Mouse (Mus musculus) forebrain, embryonic 16.5 days (tissue): Measurements from ENCODE around the gene Rusc1. TPM values are rescaled to one million over a fixed set of nuclear protein-coding genes. Genes with fewer than 3 reads are reported as not detected.
A peak's percentile ranks its signal among the peaks of the same experiment; 100 is the strongest.

Source experiments
- ATAC-seq: fragments of 200-750 bp; cut with Nextera tagmentation; 2 replicates; pipeline ENCODE4 v1.8.0; 2017; ENCODE audit warnings: mild to moderate bottlenecking, moderate library complexity
- H3K27ac ChIP-seq: fragments of 300-500 bp; sonication (generic); 2 replicates; pipeline ENCODE4 v1.5.1; 2014; ENCODE audit warnings: low read length, control low read depth
- H3K27me3 ChIP-seq: fragments of 300-500 bp; sonication (generic); replicated peaks from 2 replicates; pipeline ENCODE4 v1.6.1; 2014; ENCODE audit warnings: low read length; ENCODE audit not compliant: control insufficient read depth, insufficient read depth
- H3K36me3 ChIP-seq: fragments of 300-500 bp; sonication (generic); 2 replicates; pipeline ENCODE4 v1.6.1; 2014; ENCODE audit not compliant: control insufficient read depth, insufficient read depth
- H3K4me1 ChIP-seq: fragments of 300-500 bp; sonication (generic); replicated peaks from 2 replicates; pipeline ENCODE4 v1.6.1; 2014; ENCODE audit warnings: low read length; ENCODE audit not compliant: control insufficient read depth, insufficient read depth
- H3K4me2 ChIP-seq: fragments of 300-500 bp; sonication (generic); 2 replicates; pipeline ENCODE4 v1.6.1; 2014; ENCODE audit warnings: mild to moderate bottlenecking, low read length, control low read depth
- H3K4me3 ChIP-seq: fragments of 300-500 bp; sonication (generic); replicated peaks from 2 replicates; pipeline ENCODE4 v1.5.1; 2014; ENCODE audit warnings: mild to moderate bottlenecking, low read length, control low read depth
- H3K9ac ChIP-seq: fragments of 300-500 bp; sonication (generic); replicated peaks from 2 replicates; pipeline ENCODE4 v1.6.1; 2014; ENCODE audit warnings: low read depth, low read length, control low read depth
- H3K9me3 ChIP-seq: fragments of 300-500 bp; sonication (generic); 2 replicates; pipeline ENCODE4 v1.6.1; 2016; ENCODE audit warnings: low read length; ENCODE audit not compliant: control insufficient read depth
- WGBS: fragments of 180-500 bp; shearing (Covaris S2); extraction: QIAGEN DNeasy Blood & Tissue Kit; methylation state at CpG from one replicate; pipeline ENCODE4 v1.1.7; 2014; 5-methylcytosine and 5-hydroxymethylcytosine counted together
- polyA plus RNA-seq: library from polyadenylated mRNA; unstranded; fragments of >200 nt; fragmentation: Nextera tagmentation; extraction: Ambion mirVana; gene quantifications from 2 replicates; pipeline ENCODE4 v1.2.1, GENCODE M21; 2015

Gene Rusc1
- polyA plus RNA-seq, 1 experiment from 2014 or later: 76.8 TPM

DNA sequence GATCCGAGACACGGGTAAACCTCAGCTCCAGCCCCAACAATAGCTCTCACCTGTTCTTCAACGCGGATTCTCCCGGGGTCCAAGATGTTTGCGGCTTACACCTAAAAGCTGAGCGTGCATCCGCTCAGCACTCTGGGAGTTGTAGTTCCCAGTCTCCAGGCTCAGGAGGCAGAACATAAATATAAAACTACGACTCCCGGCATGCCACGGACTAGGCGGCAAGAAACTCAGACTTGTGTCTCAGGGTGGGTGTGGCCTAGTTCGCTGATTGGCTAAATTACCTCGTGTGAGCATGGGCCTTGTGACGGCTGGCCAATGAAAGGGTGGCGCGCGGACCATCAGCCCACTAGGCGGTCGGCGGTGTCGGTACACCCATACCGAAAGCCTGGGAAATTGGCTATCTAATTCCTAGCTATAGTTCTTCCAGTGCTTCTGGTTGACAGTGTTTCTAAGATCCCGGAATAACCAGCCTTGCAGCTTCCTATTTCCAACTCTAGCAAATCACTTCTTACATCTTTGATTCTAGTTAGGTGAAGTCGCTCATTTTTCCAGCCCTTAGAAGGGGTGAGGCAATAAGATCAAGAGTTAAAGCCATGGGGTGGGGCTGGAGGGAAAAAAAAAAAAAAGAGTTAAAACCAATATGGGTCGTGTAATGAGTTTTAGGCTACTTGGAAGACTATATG lies 8.8 kb upstream of the Rusc1 start, which contains the start of gene Fdps:
Fdps (minus strand) TSS at position 148 of the 683 bp plus-strand sequence.
- Histone ChIP-seq H3K4me1 (peaks cover 22% of the 10 kb centered on the region), H3K27me3 (no peaks in the 10 kb centered on the region), H3K9ac (peak within 1 kb of the TSS; percentile 64), H3K4me3 (peak within 1 kb of the TSS; percentile 70), H3K4me2 (peak within 1 kb of the TSS; percentile 85), H3K9me3 (no peaks in the 10 kb centered on the region), H3K27ac (peak within 1 kb of the TSS; percentile 80), H3K36me3 (peaks cover 6% of the 10 kb centered on the region; the same call in 1 of the 2 replicates)
- WGBS: 0% methylated on average over 26 of the region's 26 CpGs
- ATAC-seq: peak; percentile 99

DNA sequence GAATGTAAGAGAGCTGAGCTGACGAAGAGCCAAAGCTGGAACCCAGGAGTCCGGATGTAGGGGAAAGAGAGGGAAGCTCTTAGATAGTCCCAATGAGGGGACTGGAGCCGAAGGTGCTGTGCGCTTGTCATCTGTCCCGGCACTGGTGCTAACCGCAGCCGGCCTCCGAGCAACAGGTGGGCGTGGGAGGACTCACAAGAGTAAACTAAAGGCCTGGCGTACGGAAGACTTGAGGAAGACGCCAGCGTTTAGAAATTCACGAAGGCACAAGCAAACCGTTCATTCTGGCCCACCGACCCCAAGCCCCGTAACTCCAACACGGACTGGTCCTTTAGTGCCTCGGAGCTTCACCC lies 8.3 kb upstream of the Rusc1 start:
- no peaks in the 10 kb centered on the region for H3K27me3 ChIP-seq
- WGBS: 0% methylated on average over 19 of the region's 19 CpGs
- peaks cover 8% of the 10 kb centered on the region for H3K36me3 ChIP-seq
- peak overlapping the region; percentile 85 for H3K4me2 ChIP-seq
- ATAC-seq: peak; percentile 19
- peak overlapping the region; percentile 70 for H3K4me3 ChIP-seq
- peaks cover 22% of the 10 kb centered on the region for H3K4me1 ChIP-seq
- no peaks in the 10 kb centered on the region for H3K9me3 ChIP-seq
- peak overlapping the region; percentile 56; the same call in 1 of the 2 replicates for H3K27ac ChIP-seq
- peak overlapping the region; percentile 64 for H3K9ac ChIP-seq

DNA sequence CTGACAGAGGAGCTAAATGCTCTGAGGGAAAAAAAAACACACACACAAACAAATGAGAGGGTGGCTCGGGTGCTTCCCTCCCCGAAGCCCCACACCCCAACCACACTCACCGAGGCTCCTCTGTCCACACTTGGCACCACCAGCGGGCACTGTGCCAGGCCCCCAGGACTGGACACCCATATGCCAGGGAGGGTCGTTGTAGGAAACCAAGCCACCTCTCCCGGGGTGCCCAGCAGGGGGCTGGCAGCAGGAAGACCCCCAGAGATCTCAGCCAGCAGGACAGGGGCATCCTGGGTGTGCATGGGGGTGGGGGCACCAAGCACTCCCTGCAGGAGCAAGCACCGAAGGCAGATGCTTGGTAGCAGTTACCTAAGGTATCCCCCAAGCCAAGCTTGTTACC lies 7.7 kb upstream of the Rusc1 start, which contains the start of gene Gm43738:
Gm43738 (minus strand) TSS at position 289 of the 400 bp plus-strand sequence.
- Histone ChIP-seq H3K27me3 (no peaks in the 10 kb centered on the region), H3K4me1 (peaks cover 22% of the 10 kb centered on the region), H3K36me3 (peaks cover 11% of the 10 kb centered on the region), H3K4me3 (peak within 1 kb of the TSS; percentile 70), H3K27ac (peak within 1 kb of the TSS; percentile 56; the same call in 1 of the 2 replicates), H3K4me2 (peak within 1 kb of the TSS; percentile 85), H3K9ac (peak within 1 kb of the TSS; percentile 64), H3K9me3 (no peaks in the 10 kb centered on the region)
- no peak for ATAC-seq
- 15% methylated on average over 7 of the region's 7 CpGs for WGBS

DNA sequence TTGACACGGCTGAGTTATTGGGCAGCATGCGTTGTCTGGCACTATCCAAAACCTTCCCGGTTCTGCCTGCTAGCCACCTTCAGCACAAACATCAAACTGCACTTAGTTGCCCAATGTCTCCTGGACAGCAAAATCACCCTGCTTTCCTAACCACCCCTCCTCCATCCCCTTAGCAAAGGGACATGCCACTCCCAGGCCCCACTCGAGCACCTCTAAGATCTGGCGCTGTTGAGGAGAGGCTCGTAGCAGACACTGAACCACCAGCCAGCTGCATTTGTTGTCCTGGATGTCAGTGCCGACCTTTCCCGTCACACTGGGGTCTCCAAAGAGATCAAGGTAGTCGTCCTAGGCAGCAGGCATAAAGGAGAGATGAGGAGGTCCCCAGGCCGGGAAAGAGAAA lies 910 bp upstream of the Rusc1 start:
- H3K9me3 ChIP-seq: no peaks in the 10 kb centered on the region
- peaks cover 14% of the 10 kb centered on the region for H3K36me3 ChIP-seq
- no peak for ATAC-seq
- H3K4me1 ChIP-seq: peaks cover 19% of the 10 kb centered on the region
- H3K27me3 ChIP-seq: no peaks in the 10 kb centered on the region
- no peak overlapping the region for H3K4me2 ChIP-seq
- no peak overlapping the region for H3K9ac ChIP-seq
- H3K4me3 ChIP-seq: no peak overlapping the region
- WGBS: 86% methylated on average over 10 of the region's 10 CpGs
- H3K27ac ChIP-seq: no peak overlapping the region

DNA sequence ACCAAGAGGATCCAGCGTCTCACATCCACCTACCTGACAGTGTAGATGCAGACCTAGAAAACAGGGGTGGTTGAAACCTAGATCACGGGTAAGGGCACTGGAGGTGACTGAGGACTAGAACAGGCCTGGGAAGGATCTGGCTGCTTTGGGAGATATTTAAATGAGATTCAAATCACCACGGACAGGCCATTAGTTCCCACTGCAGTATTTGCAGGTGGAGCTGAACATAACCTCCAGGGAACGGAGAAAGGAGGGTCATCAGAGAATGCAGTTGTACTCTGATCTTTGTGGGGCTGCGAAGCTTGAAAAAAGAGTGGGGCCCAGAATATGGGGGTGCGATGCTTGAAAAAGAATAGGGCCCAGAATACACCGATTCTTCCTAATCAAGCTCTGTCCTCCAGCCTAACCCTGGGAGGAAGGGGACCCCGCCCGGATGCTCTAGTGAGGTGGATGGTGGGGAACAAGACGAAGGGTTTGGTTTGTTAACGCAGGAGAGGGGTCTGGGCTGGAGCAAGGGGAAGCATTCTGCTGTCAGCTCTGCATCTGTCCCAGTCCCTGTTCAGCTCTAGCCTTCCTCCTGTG lies 511 bp downstream of the Rusc1 start:
- 22% methylated on average over 11 of the region's 11 CpGs for WGBS
- peak overlapping the region; percentile 97 for H3K4me2 ChIP-seq
- peak overlapping the region; percentile 74 for H3K27ac ChIP-seq
- no peaks in the 10 kb centered on the region for H3K27me3 ChIP-seq
- H3K9me3 ChIP-seq: no peaks in the 10 kb centered on the region
- peaks cover 22% of the 10 kb centered on the region for H3K4me1 ChIP-seq
- peak overlapping the region; percentile 62 for H3K4me3 ChIP-seq
- peak; percentile 19 for ATAC-seq
- peak overlapping the region; percentile 71 for H3K9ac ChIP-seq
- H3K36me3 ChIP-seq: peaks cover 10% of the 10 kb centered on the region

DNA sequence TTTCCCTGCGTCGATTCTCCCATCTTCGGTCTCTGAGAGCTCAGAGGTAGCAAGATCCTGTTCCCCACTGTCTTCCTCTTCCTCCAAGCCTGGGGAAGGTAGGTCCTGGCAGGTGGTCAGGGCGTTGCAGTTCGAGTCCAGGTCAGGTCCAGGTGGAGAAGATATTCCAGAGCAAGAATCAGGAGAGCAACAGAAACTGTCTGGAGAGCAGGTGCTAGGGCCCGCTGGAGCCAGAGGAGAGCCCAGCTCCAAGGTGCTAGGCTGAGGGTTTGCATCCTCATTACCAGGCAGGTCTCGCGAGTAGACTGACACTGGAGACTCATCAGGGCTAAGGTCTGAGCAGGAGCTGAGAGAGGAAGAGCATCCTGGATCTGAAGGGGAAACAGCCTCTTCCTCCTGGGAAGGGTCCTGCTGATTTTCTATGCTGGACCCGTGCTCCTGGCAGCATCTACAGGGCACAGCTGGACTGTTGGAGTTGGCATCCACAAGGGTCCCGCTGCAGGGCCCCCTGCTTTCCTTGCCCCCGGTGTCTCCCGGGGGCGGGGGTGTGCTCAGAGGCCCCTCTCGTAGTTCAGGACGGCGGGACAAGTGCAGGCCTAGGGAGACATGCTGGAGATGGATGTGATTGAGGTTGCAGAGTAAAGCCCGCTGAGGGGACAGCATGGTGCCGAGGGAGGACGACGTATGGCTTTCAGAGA lies 1.2 kb downstream of the Rusc1 start:
- Histone ChIP-seq H3K9me3 (no peaks in the 10 kb centered on the region), H3K27me3 (no peaks in the 10 kb centered on the region), H3K36me3 (peaks cover 8% of the 10 kb centered on the region), H3K4me1 (peaks cover 23% of the 10 kb centered on the region), H3K4me2 (peak overlapping the region; percentile 97), H3K27ac (0 out of 2 replicates have a peak overlapping the region, but pooled peaks have one; percentile 2), H3K9ac (peak overlapping the region; percentile 71), H3K4me3 (peak overlapping the region; percentile 62)
- no peak for ATAC-seq
- 13% methylated on average over 20 of the region's 20 CpGs for WGBS

DNA sequence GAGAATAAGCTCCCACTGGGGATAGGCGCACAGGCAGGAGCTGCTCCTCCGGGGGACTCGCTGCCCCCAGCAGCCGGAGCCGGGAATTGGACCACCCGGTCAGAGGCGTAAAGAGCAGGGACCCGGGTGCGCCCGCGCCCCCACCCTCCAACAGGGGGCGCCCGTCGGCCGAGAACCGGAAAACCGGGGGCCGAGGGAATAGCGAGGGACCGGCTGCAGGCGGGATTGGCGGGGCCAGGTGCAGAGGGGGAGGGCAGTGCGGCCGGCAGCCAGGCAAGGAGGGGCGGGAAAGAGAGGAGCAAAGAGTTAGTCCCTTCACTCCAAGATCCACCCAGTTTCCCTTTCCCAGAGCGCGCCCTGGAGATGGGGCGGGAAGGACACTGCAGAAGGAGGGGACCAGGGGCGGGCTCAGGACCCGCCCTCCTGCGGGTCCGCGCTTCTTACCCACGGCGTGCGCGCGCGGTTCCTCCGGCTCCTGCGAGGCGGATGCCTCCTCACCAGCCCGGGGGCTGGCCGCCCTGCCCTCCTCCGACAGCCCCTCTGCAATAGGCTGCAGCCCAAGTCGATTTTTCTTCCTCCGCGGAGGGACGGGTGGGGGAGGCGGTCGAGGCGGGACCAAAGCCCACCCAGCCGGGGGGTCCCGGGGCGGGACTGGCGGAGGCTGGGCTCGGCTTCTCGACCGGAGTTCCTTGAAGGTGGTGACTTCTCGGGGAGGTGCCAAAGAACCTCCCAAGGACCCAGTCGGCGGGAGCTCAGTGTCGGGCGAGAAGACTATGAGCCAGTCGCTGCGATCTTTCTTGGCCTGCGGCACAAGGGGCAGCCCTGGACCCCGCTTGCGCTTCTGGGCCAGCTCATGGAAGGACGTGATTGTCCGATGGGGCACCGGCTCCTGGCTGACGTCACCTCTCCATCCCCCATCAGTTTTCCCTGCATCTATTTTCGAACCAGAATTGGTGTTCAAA lies 2.1 kb downstream of the Rusc1 start:
- peak overlapping the region; percentile 97 for H3K4me2 ChIP-seq
- no peaks in the 10 kb centered on the region for H3K9me3 ChIP-seq
- ATAC-seq: peak; percentile 45
- H3K36me3 ChIP-seq: peaks cover 9% of the 10 kb centered on the region
- H3K27me3 ChIP-seq: no peaks in the 10 kb centered on the region
- peak overlapping the region; percentile 52 for H3K27ac ChIP-seq
- 0% methylated on average over 62 of the region's 74 CpGs for WGBS
- H3K9ac ChIP-seq: peak overlapping the region; percentile 71
- H3K4me3 ChIP-seq: peak overlapping the region; percentile 62
- H3K4me1 ChIP-seq: peaks cover 23% of the 10 kb centered on the region

DNA sequence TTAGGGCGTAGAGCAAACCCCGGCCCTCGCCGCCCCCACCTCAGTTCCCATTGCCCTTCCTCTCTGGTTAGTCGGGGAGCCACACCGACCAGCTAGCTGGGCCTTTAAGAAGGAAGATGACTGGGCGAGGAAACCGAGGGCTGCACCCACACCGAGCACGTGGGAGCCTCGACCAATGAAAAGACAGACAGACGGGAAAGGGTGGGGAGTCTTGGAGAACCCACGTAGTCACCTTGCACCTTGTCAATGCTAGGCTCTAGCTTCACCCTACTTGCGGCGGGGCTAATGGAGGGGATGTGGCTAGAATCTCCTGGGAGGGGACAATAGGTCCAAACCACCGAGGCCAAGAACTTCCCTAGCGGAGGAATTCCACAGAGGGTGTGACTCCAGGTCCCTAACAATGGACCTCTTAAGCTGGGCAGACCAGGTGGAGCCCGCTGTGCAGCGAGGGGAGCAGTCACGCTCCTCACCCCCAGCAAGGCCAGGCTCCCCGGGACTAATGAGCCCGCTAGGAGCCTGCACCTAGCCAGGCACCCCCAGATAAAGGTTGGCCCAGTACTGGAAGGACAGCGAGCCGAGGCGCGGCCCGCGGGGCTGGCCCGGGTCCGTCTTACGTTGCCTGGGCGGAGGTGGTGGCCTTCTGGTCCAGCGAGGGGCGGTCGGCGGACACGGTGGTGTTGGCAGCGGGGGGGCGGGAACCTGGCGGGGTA lies 3.1 kb downstream of the Rusc1 start:
- Histone ChIP-seq H3K9ac (peak overlapping the region; percentile 71), H3K27me3 (no peaks in the 10 kb centered on the region), H3K27ac (peak overlapping the region; percentile 10), H3K4me2 (peak overlapping the region; percentile 97), H3K4me1 (peaks cover 23% of the 10 kb centered on the region), H3K4me3 (peak overlapping the region; percentile 62), H3K9me3 (no peaks in the 10 kb centered on the region), H3K36me3 (peaks cover 6% of the 10 kb centered on the region)
- 1% methylated on average over 40 of the region's 40 CpGs for WGBS
- ATAC-seq: peak; percentile 67
